Mouse (Mus musculus) WW6 (cell line): ENCODE data around the gene Ccdc163.

Source experiments
- DNase-seq: peaks from one replicate; pipeline ENCODE4 v3.0.0-alpha.2; 2013; ENCODE audit warnings: low read depth, low spot score

Gene Ccdc163

DNA sequence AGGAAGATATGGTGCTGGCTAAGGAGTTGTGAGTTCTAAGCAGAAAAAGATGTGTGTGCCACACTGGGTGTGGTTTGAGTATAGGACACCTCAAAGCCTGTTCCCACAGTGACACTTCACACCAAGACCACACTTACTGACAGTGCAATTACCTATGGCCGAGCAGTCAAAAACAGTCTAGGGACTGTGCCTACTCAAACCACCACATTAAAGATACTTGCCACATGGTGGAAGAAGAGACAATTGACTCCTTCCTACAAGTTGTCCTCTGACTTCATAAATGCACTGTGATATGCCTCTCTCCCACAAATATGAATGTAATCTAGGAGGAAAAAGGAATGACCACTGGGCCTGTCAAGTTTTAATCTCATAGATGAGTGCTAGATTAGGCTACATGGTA, 7.3 kb upstream of the Ccdc163 start:
- no peak for DNase-seq

DNA sequence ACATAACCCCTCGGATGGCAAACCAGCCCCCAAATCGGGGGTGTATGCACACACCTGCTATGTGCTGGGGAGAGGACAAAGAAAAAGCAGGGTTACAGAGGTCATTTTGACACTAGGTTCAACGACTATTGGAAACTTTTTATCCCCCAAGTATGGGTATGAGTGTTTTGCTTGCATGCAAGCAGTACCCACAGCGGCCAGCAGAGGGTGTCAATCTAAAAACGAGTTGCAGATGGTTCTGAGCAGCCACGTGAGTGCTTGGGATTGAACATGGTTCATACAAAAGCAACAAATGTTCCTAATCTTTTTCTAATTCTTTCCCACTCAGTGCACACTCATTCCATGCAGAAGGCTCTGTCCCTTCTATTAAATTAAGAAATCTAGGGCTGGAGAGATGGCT, 4.5 kb upstream of the Ccdc163 start:
- DNase-seq, result peak; percentile 74

DNA sequence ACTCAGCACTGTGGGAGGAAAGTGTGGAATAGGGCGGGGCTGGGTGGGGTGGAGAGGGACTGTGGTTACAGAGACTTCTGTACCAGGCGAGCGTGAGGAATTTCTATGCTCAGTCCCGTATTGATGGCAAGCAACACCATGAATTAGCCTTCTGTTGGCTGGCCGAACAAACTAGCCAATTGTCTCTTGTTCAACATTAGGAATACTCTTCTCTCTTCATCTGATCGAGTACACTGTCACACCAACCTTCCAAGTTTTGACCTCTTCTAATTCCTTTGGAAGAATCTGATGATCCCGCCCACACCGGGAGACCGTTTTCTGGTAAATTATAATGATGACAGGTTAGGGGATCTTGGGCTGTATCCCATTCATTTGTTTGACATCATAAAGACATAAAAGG, 643 bp upstream of the Ccdc163 start:
- DNase-seq, result no peak

DNA sequence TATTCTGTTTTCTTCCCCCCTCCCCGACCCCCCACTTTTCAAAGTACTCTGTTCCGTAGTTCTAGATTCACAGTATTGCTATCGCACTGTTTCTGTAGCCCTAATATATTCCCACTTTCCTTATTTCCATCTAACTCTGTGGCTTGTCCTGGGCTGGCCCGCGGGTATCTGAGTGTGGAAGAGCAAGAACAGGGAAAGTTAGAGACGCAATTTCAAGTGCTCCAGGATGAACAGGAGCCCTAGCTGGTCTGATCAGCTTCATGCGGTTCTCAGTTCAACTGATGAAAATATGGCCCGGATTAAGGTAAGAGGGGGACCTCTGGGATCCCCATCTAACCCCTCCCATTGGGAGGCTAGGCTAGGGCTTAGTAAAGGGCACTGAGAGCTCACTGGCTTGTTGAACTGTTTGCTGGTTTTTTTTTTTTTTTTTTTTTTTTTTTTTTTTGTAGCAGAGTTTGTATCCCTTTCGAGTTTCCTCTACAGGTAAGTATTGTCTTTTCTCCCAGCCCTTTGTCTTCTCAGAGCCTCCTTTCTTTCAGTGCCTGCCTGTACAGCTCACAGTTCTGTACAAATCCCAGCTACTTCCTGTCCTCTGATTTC, 582 bp downstream of the Ccdc163 start:
- DNase-seq, result no peak

GRCm38 (mm10) chr4:116710154-116710553, 1.8 kb downstream of the Ccdc163 start:
- DNase-seq, result no peak

DNA sequence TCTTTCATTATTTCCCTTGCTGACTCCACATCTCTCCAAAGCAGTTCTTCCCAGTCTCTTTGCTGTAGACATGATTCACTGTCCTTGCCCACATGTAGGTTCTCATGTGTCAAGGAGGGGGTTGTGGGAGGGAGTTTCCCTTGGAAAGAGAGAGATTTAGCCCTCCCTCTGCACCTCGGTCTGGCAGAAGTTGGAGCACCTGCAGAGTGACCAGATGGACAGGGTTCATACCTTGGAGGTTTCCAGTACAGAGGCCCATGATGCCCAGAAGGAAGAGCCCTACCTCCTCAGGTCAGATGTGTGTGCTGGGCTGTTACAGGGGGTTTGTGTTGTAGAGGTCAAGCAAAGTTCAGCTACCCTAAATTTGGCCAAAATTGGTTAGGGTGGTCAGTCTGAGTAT, 4.2 kb downstream of the Ccdc163 start:
- no peak for DNase-seq

DNA sequence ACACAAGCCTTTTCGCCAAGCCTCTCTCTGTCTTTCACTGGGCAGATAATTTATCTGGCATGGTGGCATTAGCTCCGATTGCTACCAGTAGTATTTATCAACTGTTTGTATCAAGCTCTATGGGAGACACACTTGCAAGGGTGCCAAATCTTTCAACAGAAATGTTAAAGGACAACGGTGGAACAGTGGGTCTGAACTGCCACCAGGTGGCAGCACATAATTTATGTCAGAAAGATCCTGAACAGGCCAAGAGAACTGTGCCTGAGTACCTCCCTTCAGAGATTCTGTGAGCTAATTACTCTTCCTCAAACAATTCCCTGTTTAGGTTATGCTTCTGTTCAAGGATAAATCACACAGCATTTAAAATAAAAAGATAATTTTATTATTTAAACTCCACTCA, 11.1 kb downstream of the Ccdc163 start:
- no peak for DNase-seq

DNA sequence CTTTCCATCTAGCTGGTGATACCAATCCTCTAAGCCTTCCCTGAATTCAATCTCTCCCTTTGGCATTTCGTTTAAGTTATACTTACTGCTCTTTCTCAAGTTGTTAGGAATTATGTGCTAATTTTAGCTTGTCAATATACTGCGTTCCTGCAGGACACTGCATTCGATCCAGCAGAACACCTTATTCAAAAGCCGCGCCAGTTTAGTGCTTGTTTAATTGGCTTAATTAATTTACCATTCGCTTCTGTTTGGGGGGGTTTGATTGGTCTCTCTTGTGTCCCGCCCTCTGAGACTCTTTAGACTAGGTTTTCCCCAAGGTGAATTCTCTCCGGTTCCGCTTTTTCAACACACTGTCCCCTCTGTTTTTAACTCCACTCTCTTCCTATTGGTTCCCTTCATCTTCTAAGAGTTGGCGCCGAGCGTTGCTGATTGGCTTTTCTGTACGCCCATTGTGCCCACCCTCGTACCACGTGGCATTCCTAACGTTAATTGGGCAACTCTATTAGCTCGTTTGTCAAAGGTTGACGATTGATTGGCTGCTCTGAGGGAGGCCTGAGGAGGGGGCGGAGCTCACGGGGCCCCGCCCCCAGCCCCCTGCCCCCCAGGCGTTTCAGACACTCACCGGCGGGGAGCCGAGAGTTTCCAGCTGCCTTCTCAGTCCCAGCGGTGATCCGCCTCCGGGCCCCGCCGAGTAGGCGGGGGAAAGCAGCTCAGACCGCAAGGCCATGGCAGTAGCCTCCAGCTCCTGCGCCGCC, 12.2 kb downstream of the Ccdc163 start, which contains the start of gene Tesk2:
TSS of gene Tesk2 (plus strand) at position 606 of the 755 bp plus-strand sequence.
- peak; percentile 93 for DNase-seq

DNA sequence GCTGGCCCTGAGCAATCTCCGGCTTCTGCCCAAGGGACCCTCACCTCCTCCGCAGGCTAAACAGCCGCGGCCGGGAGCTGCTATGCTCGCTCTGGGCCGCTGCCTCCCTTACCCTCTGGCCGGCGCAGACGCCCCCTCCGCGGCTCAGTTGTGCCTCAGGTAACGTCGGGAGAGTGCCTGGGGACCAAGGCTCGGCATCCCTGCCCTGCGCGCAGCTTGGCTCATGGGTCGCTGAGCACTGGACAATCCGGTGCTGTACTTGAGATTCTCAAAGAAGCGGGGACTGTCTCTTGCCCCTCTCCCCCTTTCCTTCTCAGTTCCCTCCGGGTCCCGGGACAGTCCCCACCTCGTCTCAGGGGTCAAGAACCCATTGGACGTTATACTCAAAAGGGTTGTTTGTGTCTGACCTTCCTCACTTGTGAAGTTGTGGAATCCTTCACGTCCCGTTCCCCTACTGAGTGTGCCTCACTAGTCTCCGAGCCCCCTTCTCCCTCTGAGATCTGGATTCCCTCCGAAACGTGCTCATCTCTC, 12.9 kb downstream of the Ccdc163 start:
- DNase-seq, result no peak

- no peak for DNase-seq
These were observed 13.9 kb downstream of the Ccdc163 start for GRCm38 (mm10) chr4:116722230-116722629.

- DNase-seq, result no peak
These were observed 17.1 kb downstream of the Ccdc163 start for GRCm38 (mm10) chr4:116725444-116725843.

GRCm38 (mm10) chr4:116727401-116727800, 19.1 kb downstream of the Ccdc163 start:
- DNase-seq, result no peak

DNA sequence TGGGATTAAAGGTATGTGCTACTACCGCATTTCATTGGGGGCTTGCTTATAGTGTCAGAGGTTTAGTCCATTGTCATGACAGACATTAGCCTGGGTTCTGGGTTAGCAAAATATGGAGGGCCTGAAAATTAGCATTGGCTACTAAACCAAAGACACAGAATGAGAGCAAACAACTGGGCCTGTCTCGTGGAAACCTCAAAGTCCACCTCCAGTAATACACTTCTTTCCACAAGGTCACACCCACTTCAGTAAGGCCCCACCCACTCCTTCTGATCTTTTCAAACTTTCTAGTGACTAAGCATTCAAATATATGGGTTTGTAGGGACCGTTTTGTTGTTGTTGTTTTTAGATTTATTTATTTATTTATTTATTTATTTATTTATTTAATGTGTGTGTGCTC, 21.2 kb downstream of the Ccdc163 start:
- no peak for DNase-seq

- no peak for DNase-seq
These were observed 22.8 kb downstream of the Ccdc163 start for GRCm38 (mm10) chr4:116731077-116731476.

DNA sequence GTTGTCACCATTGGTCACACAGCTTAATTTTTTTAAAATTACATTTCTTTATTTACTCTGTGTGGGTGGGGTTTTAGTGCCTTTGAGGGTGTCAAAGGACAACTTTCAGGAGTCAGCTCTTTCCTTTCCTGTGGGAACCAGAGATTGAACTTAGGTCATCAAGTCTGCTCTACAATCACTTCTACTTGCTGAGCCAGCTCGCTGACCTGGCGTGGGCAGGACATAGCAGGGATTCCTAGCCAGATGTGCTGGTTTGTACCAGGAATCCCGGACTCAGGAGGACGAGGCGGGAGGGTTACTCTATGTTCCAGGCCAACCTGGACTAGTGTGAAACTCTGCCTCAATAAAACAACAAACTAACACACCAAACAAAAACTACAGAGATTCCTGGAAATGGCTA, 24.0 kb downstream of the Ccdc163 start:
- no peak for DNase-seq

DNA sequence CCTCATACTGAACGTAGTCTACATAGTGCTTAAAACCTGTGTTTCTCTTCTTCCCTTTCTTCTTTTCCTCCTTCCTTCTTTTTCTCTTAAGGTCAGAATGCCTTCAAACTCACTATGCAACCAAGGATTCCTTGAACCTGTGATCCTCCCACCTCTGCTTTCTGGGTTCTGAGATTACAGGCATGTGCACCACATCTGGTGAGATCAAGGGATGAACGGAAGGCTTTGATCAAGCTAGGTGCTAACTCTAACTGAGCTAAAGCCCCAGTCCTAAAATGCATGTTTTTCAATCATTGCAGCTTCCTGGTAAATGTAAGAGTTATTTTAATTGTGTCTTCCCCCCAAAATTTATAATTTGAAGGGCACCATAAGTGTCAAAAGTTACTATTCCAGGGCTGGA, 26.7 kb downstream of the Ccdc163 start:
- DNase-seq, result no peak

DNA sequence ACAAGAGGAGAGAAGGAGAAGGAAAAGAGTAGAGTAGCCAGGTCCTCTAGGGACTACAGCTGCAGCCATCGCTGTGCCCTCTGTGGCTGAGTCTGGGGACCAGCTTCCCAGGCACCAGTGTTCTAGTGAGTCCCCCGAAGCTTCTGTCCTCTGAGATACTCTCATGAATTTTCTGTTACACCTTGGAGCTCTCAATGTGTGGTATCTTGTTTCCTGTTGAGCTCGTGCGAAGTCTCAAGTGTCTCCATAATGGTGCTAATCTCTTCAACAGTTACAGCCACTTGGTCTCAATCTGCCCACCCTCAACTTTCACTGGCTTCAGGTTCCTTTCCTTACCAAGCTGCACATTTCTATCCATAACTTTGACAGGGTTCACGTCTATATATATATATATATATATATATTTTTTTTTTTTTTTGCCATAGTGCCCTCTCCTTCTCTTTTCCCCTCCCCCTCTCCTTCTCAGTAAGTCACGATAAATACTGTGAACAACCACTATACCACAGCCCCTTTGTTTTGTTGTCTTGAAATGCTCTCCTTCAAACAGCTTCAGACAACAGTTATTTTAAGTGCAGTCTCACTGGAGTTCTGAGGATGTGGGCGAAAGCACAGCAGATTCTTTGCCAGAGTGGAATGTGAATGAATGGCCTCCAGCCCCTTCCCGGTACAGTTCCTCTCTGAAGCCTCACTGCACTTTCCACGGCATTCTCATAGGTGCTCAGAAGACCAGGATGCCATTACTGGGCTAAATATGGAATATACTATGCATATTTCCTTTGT, 30.9 kb downstream of the Ccdc163 start:
- DNase-seq, result no peak

DNA sequence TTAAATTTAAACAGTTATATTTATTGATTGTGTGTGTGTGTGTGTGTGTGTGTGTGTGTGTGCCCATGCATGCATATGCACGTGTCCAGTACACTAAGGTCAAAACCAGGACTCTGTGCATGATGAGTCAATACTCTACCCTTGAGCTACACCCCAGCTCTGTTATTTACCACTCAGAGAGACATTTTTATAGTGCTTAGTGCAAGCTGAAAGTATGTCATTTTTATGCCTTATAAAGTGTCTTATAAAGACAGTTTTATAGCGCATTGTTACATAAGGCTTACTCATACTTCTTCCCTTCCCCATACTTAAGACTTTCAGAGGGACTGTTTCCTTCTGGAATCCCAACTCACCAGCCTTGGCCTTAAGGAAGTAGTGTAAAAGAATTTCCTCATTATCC, 41.4 kb downstream of the Ccdc163 start:
- no peak for DNase-seq

DNA sequence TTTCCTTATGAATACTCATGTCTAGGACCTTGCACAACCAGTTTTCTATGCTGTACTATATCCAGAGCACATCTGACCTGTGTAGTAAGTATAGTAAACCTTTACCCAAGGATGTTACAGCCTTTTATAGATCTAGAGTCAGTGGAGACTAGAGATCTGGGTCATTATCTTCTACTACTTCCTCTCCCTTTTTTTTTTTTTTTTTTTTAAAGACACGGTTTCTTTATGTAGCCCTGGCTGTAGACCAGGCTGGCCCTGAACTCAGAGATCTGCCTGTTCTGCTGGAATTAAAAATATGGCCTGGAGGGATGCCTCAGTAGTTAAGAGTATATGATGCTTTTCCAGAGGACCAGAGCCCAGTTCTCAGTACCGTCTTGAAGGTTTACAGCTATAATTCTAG, 53.6 kb downstream of the Ccdc163 start:
- DNase-seq, result no peak

GRCm38 (mm10) chr4:116764001-116764400, 55.7 kb downstream of the Ccdc163 start:
- DNase-seq, result no peak

- DNase-seq, result no peak
These were observed 60.2 kb downstream of the Ccdc163 start for GRCm38 (mm10) chr4:116768510-116768909.

DNA sequence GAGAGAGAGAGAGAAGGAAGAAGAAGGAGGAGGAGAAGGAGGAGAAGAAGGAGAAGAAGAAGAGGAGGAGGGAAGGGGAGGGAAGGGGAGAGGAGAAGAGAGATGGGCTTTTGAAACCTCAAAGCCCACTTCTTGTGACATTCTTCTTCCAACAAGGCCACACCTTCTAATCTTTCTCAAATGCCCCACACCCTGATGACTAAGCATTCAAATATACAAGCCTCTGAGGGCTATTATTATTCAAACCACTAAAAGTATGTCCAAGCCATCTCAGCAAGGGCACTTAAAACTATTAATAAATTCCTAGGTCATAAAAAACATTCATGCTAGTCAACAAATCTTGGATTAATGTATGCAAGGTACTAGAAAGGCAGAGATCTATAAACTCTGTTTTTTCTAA, 60.8 kb downstream of the Ccdc163 start:
- no peak for DNase-seq
